Mouse (Mus musculus) ES-E14 (cell line): ENCODE data around the gene Hist2h2be.
"Not testable (repeated sequence)": the region's sequence is repeated elsewhere in the genome, so short reads cannot be mapped to it uniquely, and the experiment has no call there.

Experiments
- CHD2 ChIP-seq: IDR thresholded peaks from 2 replicates; pipeline ENCODE4 v1.6.1; 2014; ENCODE audit warnings: mild to moderate bottlenecking, low read depth, low read length, inconsistent platforms
- HCFC1 ChIP-seq: IDR thresholded peaks from 2 replicates; pipeline ENCODE4 v1.6.1; 2012; ENCODE audit warnings: low read length, inconsistent platforms, borderline replicate concordance; ENCODE audit not compliant: insufficient read depth
- MAFK ChIP-seq: IDR thresholded peaks from 2 replicates; pipeline ENCODE4 v1.6.1; 2014; ENCODE audit warnings: mild to moderate bottlenecking, low read depth, low read length, inconsistent platforms; ENCODE audit not compliant: insufficient read depth
- ZNF384 ChIP-seq: IDR thresholded peaks from 2 replicates; pipeline ENCODE4 v1.6.1; 2012; ENCODE audit warnings: low read depth, low read length, inconsistent platforms

DNA sequence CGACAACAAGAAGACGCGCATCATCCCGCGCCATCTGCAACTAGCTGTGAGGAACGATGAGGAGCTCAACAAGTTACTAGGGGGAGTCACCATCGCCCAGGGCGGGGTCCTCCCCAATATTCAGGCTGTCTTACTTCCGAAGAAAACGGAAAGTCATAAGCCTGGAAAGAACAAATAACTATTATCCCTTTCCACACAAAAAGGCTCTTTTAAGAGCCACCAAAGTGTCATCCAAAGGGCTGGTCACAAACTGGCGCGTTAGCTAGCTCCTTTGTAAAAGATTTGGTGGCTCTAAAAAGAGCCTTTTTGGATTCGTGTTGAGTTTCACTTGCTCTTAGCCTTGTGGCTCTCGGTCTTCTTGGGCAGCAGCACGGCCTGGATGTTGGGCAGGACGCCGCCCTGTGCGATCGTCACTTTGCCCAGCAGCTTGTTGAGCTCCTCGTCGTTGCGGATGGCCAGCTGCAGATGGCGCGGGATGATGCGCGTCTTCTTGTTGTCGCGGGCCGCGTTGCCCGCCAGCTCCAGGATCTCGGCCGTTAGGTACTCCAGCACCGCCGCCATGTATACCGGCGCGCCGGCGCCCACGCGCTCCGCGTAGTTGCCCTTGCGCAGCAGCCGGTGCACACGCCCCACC, 671 bp upstream of the Hist2h2be start:
- not testable (repeated sequence) for TF ChIP-seq MAFK, CHD2, HCFC1, ZNF384
